Mouse (Mus musculus) monocyte, adult 2 months (primary cell): Measurements from ENCODE around the gene Gnb1.

Experiments used
- DNase-seq, 2 experiments: peaks; one replicate each; pipeline ENCODE4 v3.0.0; 2022; ENCODE audit warnings: low spot score in 2 of 2, low read depth in 1 of 2

The Gnb1 gene

DNA sequence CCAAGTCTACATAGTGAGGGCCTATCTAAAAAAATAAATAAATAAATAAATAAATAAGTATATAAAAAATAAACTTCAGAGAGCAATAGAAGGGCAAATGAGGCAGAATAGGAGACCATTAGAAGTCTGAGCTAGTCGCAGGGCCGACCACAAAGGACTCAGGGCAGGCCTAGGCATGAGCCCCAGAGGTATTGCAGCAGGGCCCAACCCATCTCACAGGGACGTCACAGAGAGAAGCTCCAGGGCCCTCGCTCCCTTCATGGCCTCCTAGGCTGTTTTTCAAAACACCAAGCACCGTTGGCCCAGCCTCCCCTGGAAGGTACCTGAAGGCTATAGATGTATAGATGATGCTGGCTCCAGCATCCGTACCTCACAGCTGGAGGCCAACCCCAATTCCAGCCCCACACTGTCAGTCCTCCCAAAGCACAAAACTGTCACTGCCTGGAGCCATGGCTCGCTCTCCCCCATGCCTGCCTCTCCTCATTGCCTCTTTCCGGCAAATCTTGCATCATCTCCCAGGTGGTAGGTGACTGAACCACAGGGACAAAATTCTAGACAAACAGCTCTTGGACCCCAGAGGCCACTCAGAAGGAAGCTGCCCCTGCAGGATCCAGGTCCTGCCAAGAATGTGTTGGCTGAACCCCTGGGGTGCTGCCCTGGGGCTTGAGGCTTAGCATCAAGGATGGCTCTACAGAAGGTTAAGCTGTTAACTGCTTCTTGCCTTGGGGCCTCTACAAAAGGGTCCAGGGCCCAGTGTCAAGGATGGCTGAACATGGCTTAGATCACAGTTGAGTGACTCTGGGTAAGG lies 8.2 kb upstream of the Gnb1 start:
- no peak for DNase-seq

DNA sequence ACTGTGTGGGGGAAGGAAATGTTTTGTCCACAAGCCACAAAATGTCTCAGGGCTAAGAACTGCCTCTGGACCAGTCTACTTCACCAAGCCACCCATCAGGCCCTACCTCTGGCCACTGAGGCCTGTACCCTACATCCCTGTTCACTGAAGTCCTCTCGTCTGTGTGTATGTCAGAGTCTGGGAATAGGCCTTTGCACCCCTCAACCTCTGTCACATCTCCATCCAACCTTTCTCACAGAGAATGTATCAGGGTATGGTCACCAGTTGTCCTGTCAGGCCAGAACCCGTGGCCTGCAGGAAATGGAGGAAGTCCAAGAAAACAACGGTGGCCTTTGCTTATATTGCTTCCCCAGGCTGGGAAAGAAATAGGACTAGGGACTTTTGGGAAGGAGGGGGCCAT lies 5.6 kb upstream of the Gnb1 start:
- no peak for DNase-seq

DNA sequence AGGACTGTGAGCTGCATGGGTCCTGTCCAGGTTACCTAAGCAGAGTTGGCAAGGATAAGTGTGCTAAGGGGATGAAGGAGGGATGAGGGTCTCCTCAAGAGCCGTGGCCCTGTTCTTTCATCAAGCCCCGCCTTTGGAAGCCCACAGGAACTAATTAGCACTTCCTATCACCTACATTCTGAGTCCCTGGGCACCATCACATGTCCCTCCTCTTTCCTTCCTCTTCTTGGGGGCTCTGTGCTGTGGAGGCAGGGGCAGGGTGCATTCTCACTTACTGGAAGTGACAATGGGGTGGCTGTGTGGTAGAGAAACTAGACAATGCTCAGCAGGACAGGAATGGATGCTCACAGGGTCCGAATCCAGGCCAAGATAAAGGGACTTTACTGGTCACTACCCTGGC lies 3.4 kb upstream of the Gnb1 start:
- no peak for DNase-seq

DNA sequence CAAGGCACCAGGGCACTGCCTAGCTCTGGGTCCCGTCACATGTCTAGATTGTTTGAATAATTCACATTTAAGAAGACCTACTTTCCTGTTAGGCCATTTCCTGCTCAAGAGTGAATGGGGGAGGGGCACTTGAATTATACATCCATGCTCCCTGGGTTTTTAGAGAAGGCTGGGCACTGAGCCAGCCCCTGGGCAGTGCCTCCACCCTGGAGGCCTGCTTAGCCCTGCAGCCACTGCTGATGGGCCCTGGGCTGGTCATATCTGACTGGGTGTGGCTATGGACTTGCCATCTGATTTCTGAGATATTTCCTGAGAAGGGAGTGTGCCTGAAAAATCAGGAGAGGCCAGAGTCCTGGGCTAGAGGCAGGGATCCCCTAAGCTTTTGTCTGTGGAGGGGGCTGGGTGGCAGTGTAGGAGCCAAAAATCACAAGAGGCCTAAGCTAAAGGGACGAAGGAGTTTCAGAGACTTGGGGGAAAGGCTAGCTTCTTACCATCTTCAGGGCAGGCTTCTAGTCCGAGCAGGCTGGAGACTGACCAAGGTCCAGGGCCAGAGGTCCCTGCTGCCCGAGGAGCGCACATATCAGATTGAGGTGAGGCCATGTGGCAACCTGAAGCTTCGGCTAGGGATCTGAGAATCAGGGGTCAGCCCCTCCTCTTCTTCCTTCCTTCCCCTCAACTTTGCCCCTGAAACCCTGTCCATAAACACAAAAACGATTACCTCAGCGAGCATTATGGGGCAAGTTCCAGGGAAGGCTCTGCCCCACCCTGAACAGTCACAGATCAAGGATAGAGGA lies 2.7 kb upstream of the Gnb1 start:
- DNase-seq = no peak

DNA sequence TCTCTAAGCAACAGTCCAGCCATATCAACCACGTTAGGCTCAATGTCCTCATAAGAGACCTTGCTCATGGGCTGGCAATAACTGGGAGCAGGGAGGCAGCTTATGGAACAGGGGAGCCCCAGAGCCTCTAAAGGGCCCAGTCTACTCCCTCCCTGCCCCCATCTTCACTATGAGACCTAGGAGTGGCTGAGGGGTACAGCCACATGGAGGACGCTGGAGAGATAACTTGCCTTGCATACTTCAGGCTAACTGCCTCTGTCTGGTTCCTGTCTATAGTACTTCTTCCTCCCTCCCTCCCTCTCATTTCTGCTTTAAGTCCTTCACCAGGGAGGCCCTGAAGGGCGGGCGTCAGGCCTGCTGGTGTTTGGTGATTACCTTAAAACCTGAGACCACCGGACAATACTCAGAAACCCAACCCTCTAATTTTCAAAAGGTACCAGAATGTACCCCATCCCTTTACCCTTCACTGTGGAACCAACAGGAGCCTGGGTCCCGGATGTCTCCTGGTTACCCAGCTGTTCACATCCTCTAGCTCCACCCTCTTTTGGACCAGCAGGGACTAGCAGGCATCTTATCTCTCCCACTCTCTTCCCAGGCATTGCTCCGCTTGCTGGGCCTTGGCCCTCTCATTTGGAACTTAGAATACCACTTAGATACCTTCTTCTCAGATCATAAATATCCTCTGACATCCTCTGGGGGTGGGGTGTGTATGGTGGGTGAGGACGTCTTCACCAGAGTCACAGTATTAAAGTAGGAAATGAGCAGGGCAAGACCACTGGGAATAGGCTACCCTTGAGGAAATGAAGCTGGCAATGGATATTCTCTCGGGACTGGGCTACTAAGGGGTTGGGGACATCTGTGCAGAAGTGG lies 1.8 kb upstream of the Gnb1 start:
- no peak for DNase-seq

DNA sequence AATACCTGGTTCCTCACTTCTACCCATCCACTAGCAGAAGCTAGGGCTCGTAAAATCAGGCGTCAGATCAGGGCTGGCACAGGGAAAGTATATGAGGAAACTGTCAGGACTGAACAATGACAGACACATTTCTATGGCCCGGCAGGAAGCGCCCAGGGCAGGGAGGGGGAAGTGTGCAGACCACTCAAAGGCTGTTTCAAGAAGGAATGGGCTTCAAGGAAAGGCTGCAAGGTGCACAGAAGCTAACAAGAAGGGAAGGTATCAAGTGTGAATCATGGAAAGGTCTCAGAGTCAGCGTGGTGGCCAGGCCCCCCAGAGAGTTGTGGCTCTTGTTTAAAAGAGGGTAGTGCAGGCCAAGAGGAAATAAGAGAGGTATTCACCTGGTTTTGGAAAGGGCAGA lies 705 bp upstream of the Gnb1 start:
- no peak for DNase-seq

DNA sequence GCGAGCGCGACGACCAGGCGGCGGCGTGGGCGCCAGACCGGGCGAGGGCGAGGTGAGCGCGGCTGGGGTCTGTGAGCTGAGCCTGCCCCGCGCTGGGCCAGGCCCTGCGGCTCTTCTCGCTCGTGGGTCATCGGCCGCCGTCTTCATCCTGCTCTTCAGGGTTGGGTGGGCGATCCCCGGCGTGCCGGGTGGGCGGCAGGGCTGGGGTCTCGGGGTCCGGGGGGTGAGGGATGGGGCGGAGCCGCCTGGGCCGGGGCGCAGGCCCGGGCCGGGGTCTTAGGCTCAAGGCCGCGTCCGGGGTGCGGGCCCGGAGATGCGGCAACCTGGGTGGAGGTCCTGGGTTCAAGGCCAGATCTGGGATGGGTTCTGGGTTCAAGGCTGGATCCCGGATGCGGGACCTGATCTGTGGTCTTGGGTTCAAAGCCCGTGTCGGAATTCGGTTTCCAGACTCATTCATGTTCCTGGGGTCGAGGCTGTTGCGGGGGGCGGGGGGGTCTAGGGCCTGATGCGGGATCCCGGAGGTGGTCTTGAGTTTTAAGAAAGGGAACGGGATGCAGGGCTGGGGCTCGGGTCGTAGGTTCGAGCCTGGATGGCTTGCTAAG lies 469 bp downstream of the Gnb1 start:
- no peak for DNase-seq

DNA sequence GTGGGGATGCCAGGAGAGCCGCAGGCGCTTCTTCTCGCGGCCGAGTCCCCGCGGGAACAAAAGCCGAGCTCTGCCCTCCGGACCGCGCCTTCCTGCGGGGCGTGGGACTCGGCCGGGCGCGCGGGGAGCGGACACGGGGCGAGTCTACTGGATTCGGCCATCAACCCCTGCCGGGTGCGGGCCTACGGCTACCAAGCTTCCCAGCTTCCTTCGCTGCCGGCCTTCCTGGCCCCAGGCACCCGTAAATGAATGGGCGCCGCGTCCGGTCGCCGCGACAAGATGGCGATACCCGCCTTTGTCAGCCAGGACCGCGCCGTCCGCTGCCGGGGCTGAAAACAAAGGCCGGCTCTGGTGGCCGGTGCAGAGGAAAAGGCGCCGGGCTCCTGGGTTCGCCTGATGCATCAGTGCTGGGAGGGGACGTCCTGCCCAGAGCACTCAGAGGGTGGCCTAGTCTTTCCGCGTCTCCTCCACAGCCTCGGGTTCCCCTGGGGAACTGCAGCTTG lies 1.0 kb downstream of the Gnb1 start:
- peak; percentile 17 to 37 for DNase-seq

DNA sequence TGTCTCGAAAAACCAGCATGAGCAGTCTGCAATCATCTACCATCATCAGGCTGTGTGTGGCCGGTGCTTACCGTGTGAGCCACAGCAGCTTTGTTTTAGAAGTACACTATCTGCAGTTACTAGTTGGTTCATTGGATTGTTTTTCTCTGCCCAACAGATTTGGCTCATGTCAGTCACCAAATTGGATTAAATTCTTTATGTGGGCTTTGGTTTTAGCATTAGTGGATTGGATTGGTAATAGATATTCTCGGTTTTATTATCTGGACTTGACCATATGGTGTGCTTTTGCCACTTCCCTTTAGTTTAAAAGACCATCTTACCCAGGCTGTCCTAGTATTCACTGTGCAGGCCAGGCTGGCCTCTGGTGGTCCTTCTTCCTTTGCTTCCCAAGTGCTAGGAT lies 3.7 kb downstream of the Gnb1 start:
- no peak for DNase-seq

DNA sequence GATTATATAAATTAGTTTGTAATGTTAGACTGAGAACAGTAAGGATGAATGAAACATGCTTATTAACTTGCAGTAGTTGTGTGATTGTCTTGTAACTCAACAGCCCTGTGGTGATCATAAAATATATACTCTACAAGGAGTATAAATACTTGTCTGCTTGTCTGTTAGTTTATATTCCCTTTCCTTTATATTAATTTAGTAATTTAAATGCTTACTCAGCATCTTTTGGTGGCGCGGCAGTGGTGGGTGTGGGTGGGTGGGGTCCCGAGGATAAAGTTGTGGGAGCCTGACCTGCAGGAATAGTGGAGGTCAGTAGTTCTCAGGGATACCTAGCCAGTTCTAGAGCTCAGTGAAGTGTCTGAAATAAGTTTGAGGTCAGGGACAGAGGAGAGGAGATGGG lies 6.8 kb downstream of the Gnb1 start:
- DNase-seq = no peak

DNA sequence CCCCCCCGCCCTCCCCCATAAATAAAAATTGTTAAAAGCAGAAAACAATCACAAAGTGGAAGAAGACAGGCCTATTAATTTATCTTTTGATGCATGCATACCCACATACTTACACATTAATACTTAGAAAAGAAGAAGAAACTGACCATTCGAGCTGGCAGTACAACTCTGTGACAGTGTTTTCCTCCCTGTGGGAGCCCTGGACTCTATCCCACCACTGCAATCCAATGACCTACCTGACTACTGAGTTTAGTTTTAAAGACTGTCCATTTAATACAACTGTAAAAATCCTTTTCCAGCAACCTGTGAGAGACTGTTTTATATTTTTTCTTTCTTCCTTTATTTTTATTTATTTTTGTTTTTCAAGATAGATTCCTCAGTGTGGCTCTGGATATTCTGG lies 10.0 kb downstream of the Gnb1 start:
- no peak for DNase-seq

DNA sequence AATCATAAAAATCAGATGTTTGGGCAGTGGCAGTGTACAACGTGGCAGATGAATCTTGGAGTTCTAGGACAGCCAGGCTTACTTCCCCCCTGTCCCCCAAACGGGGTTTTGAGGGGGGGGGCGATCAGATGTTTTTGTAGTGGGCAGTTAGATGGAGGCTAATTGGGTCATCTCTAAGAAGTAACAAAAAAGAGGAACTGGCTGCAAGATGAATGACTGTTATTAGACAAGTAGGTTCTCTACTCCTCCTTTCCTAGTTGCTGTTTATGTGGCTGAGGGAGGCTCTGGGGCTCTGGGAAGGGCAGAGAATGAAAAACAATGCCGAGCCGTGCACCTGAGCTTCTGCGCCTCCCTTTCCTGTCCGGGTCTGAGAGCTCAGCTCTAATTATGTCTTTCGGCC lies 13.9 kb downstream of the Gnb1 start:
- no peak for DNase-seq

DNA sequence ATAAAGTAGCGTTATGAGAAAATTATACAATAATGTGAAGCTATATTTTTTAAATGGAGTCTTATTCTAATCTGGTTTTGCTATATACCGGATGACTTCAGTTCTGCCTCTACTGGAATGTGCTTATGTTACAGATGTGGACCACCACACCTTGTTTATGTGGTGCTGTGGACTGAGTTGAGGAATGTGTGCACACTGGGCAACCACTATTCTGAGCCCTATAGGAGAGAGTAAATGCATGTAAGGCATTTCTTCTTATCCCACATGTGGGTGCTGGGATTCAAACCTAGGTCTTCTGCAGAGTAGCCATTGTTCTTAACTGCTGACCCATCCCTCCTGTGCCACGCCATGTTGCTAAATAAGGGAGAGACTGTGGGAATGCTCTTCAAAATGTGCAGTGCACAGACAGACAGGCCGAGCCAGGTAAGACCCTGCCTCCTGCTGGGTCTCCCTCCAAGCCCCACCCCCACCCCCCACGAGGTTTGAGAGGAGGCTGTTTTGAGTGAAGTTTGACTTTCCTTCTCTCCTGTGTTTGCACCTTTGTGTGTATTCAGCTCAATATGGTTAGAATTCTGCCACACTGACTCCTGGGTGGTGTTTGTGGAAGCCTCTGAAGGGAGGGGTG lies 14.6 kb downstream of the Gnb1 start:
- no peak for DNase-seq

DNA sequence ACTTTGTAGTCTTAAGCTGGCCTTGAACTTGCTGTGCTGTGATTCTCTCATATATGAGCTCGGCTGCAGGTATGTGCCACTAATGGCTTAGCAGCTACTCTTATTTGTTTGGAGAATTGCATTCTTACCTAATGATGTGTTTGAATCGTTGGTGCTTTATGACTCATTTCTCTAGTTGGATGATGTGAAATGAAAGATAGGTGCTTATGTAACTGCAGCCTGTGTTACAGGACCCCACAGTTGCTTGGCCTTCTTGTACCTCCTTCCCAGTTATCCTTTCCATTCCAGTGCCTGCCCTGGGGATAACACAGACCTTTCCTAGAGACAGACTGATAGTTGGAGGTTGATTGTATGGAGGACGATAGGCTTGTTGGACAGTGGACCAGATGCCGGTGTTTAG lies 17.5 kb downstream of the Gnb1 start:
- DNase-seq = no peak

DNA sequence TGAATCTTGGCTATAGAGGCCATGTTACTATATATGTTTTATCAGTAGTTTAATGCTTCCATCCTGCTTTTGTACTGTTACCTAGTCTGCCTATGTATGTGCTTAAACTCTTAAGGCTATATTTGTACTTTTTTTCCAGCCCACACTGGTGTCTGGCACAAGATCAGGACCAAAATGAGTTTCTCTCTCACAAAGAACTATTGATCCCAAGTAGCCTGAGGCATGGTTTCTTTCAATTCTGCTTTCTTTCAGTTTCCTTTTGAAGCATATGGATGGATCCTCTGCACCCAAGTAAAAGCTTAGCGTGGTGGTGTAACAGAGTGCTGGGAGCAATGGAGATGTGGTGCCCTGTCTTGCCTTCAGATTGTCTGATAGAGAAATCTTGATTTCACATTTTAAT lies 19.8 kb downstream of the Gnb1 start:
- DNase-seq = no peak

DNA sequence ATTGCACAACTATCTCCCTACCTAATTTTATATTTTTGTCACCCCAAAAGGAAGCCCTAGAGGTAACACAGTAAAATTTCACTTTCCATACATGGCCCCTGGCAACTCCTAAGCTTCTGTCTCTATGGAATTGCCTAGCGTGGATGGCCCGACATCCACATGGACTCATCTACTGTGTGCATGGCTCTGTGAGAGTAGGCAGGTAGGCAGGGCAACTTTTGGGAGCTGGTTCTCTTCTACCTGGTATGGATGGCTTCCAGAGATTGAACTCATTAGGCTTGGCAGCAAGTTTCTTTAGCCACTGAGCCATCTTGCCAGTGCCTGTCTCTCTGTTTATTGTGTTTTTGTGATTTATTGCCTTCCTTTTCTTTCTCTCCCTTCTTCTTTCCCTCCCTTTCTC lies 23.6 kb downstream of the Gnb1 start:
- DNase-seq = no peak

DNA sequence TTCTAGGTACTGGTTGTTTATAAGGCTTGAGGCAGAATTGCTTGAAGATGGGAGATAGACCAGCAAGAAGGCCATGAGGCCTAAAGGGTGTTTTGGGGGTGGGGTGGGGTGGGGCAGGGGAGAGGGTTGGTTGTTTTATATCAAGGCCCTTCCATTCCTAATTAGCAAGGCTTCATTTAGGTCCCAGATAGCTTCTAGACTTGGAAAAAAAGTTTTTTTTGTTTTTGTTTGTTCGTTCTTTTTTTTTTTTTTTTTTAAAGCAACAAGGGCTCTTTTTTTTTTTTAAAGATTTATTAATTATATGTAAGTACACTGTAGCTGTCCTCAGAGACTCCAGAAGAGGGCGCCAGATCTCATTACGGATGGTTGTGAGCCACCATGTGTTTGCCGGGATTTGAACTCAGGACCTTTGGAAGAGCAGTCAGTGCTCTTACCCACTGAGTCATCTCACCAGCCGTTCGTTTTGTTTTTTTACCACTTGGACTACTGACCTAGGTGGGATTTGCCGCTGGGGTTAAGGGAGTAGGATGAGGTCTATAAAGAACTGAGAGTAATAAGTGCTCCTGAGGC lies 26.9 kb downstream of the Gnb1 start:
- DNase-seq = no peak

DNA sequence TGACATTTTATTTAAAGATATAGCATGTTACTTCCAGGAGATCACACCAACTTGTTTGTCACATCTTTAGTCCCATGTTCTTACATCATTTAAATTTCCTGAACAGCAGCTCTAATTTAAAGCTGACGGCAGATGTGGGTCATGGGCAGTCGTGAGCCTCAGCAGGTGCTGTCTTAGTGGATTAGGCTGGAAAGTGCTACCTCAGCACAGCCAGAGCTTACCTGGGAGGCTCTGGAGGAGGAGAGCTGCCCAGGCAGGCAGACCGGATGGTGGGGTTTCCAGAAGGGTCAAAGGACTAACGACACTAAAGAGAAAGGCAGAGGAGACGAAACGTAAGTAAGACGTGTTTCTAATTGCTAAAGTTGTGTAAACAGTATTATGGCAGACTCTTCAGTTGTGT lies 31.2 kb downstream of the Gnb1 start:
- no peak for DNase-seq

DNA sequence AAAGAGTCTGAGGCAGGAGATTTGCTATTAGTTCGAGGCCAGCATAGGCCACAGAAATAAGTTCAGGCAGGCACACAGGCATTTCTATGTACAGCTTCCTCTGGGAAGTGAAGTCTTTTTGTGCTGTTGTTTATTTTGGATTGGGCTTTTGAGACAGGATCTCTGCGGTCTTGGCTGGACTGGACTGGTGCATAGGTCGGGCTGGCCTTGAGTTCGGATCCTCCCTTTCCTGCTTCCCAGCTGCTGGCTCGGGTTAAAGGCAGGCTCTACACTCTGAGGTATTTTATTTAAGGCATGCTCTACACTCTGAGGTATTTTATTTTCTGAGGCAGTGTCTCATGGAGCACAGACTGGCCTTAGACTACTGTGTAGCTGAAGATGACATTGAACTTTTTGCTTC lies 34.6 kb downstream of the Gnb1 start:
- DNase-seq = no peak

DNA sequence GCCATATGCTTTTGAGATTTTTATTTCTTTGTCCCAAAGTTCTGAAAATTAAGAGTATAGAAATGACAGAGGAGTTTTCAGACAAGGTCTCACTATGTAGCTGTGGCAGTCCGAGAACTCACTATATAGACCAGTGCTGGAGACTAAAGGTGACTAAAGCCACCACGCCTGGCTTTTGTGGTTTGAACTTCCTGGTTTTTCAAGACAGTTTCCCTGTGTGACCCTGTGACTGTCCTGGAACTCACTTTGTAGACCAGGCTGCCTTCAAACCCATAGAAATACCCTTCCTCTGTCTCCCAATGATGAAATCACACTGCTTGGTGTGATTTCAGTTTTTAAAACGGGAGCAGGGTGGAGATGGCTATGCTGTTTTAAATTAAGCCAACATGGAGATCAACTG lies 38.1 kb downstream of the Gnb1 start:
- peak in 1 of 2 experiments; percentile 2 for DNase-seq
